Mouse (Mus musculus): ENCODE measurements around the gene Kif5a. TPM values are rescaled to one million over a fixed set of nuclear protein-coding genes. Genes with fewer than 3 reads are reported as not detected.
A peak's percentile ranks its signal among the peaks of the same experiment; 100 is the strongest.

Kif5a gene
- polyA plus RNA-seq, 1 experiment, result 3.7 TPM

DNA sequence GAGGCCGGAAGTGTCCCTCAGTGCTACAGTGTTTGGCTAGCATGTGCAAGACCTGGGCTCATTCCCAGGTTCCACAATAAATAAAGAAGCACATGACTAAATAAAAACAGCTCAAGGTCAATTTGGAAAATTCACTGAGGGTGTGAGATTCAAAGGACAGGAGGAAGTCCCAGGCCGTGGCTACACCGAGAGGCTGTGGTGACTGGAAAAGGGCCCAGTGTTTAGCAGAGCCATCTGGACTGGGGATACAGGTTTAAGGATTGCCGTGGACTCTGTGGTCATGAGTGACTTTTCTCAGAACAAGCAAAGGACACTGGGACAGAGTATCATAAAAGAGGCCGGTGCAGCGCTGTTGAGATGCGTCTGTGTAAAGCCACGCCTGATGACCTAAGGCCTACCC lies 49.9 kb downstream of the Kif5a start:
- 79% methylated on average over 8 of the region's 8 CpGs for WGBS
- no peaks in the 10 kb centered on the region for H3K36me3 ChIP-seq (ENCODE audit: control insufficient read depth, insufficient read depth, low read length)
- TF ChIP-seq POLR2A (IDR thresholded peaks at IDR 0.05; ENCODE audit: low read depth, low read length) (no peak), CTCF (conservative IDR thresholded peaks at IDR 0.05; ENCODE audit: insufficient read depth, insufficient read length, low read depth, low read length) (no peak)
- no peak overlapping the region for H3K4me3 ChIP-seq (ENCODE audit: insufficient read depth, low read depth, low read length)
- H3K27me3 ChIP-seq (replicated peaks; ENCODE audit: control insufficient read depth, insufficient read depth, low read length), result no peaks in the 10 kb centered on the region
- peak overlapping the region; percentile 19; the same call in 1 of the 2 replicates for H3K27ac ChIP-seq (ENCODE audit: insufficient read depth, low read depth, low read length)
- H3K4me1 ChIP-seq (ENCODE audit: control insufficient read depth, insufficient read depth, low read length), result peaks cover 8% of the 10 kb centered on the region; the same call in 1 of the 2 replicates
- no peak for DNase-seq

DNA sequence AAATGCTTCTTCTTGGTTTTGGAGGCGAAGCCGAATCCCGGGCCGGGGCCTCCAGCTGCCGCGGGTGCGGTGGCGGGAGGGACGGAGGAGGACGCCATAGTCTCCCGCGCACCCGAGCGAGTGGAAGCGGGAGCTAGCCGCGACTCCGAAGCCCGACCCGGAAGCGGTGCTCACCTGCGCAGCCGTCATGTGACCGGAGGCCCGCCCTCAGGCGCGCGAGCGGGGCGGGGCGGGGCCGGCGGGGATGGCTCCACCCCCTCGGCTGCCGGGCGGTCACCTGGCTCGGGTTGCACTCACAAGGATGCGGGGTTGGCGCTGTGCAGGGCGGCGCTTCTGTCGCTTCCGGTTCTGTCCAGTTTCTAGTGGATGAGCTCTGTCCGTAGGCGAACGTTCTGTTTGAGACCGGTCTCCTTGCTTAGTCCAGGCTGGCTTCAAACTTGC lies 51.7 kb downstream of the Kif5a start, which contains the start of gene Pip4k2c:
Pip4k2c (minus strand) TSS at position 172 of the 441 bp plus-strand sequence.
- no peak for TF ChIP-seq CTCF (conservative IDR thresholded peaks at IDR 0.05; ENCODE audit: insufficient read depth, insufficient read length, low read depth, low read length)
- TF ChIP-seq POLR2A (IDR thresholded peaks at IDR 0.05; ENCODE audit: low read depth, low read length), result peak; percentile 46
- H3K27ac ChIP-seq (ENCODE audit: insufficient read depth, low read depth, low read length), result peak within 1 kb of the TSS; percentile 77
- WGBS, result under 1% methylated on average over 47 of the region's 47 CpGs
- H3K4me3 ChIP-seq (ENCODE audit: insufficient read depth, low read depth, low read length), result peak within 1 kb of the TSS; percentile 59
- no peaks in the 10 kb centered on the region for H3K36me3 ChIP-seq (ENCODE audit: control insufficient read depth, insufficient read depth, low read length)
- peaks cover 8% of the 10 kb centered on the region; the same call in 1 of the 2 replicates for H3K4me1 ChIP-seq (ENCODE audit: control insufficient read depth, insufficient read depth, low read length)
- no peaks in the 10 kb centered on the region for H3K27me3 ChIP-seq (replicated peaks; ENCODE audit: control insufficient read depth, insufficient read depth, low read length)
- peak; percentile 97 for DNase-seq

DNA sequence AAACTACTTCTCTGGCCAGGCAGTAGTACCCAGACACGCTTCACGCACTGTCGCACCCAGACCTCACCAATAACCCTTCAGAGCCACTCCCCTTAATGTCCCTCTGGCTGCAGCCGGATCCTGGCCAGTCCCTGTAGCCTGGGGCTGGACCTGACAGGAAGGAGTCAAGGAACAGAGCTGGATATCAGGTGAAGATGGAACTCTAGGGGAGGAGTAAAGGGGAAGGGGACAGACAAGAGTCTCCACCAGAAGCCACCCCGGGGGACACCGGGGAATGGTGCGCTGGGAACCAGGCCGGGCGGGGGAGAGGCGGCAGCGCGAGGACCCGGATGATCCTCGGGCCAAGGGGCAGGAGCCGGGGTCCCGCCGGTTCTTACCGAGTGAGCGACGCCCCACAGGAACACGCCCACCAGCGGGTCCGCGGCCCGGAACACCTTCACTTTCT lies 52.2 kb downstream of the Kif5a start:
- Histone ChIP-seq H3K27ac (ENCODE audit: insufficient read depth, low read depth, low read length) (peak overlapping the region; percentile 77), H3K4me1 (ENCODE audit: control insufficient read depth, insufficient read depth, low read length) (peaks cover 8% of the 10 kb centered on the region; the same call in 1 of the 2 replicates), H3K4me3 (ENCODE audit: insufficient read depth, low read depth, low read length) (peak overlapping the region; percentile 59), H3K36me3 (ENCODE audit: control insufficient read depth, insufficient read depth, low read length) (no peaks in the 10 kb centered on the region), H3K27me3 (replicated peaks; ENCODE audit: control insufficient read depth, insufficient read depth, low read length) (no peaks in the 10 kb centered on the region)
- peak; percentile 94 for DNase-seq
- TF ChIP-seq POLR2A (IDR thresholded peaks at IDR 0.05; ENCODE audit: low read depth, low read length), result no peak
- no peak for TF ChIP-seq CTCF (conservative IDR thresholded peaks at IDR 0.05; ENCODE audit: insufficient read depth, insufficient read length, low read depth, low read length)
- WGBS, result under 1% methylated on average over 25 of the region's 25 CpGs

DNA sequence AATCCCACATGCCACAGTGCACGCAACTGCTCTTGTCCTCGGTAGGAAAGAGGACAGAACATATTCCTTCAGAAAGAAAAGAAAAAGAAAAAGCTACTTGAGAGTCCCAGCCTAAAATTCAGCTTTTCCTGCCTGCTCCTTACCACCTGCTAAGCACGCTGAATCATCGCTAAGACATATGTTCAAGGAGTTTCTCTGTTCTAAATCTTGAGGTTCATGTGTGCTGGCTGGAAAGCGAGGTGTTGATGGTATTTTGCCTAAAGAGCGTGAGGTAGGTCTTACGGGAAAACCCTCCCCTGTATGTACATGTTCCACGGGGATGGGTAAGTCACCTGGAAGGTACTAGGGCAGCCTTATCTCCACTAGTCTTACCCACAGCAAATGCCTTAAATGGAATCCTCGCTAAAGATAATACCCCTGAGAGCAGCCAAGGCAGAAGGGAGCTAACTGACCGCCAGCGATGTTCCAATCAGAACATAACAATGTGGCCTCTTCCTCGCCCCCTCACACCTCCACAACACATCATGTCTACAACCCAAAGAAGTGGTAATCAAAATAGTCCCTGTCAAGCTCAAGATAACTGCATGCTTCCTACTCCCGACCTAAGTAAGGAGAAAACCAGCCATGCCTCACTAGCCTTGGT lies 53.1 kb downstream of the Kif5a start:
- Histone ChIP-seq H3K27ac (ENCODE audit: insufficient read depth, low read depth, low read length) (peak overlapping the region; percentile 77), H3K4me3 (ENCODE audit: insufficient read depth, low read depth, low read length) (peak overlapping the region; percentile 59), H3K27me3 (replicated peaks; ENCODE audit: control insufficient read depth, insufficient read depth, low read length) (no peaks in the 10 kb centered on the region), H3K4me1 (ENCODE audit: control insufficient read depth, insufficient read depth, low read length) (peaks cover 8% of the 10 kb centered on the region; the same call in 1 of the 2 replicates), H3K36me3 (ENCODE audit: control insufficient read depth, insufficient read depth, low read length) (no peaks in the 10 kb centered on the region)
- WGBS, result 72% methylated on average over 13 of the region's 13 CpGs
- DNase-seq, result no peak
- TF ChIP-seq POLR2A (IDR thresholded peaks at IDR 0.05; ENCODE audit: low read depth, low read length) (no peak), CTCF (conservative IDR thresholded peaks at IDR 0.05; ENCODE audit: insufficient read depth, insufficient read length, low read depth, low read length) (no peak)

DNA sequence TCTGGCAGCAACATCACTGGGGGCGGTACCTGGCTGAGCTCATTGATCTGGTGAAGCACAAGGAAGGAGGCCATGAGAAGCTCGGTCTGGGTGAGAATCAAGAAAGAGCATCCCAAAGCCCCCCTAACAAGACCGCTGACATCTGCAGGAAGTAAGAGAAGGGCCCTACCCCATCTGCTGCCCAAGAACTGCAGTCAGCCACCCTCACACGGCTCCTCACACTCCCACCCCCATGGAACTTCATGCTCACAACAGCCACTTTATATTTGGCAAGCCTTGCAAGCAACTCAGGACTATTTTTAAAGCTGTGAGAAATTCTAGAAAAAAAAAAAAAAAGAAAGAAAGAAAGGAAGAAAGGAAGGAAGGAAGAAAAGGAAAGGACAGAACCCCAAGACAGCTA lies 54.2 kb downstream of the Kif5a start:
- no peaks in the 10 kb centered on the region for H3K27me3 ChIP-seq (replicated peaks; ENCODE audit: control insufficient read depth, insufficient read depth, low read length)
- TF ChIP-seq CTCF (conservative IDR thresholded peaks at IDR 0.05; ENCODE audit: insufficient read depth, insufficient read length, low read depth, low read length) (no peak), POLR2A (IDR thresholded peaks at IDR 0.05; ENCODE audit: low read depth, low read length) (no peak)
- DNase-seq, result no peak
- H3K4me3 ChIP-seq (ENCODE audit: insufficient read depth, low read depth, low read length), result no peak overlapping the region
- H3K27ac ChIP-seq (ENCODE audit: insufficient read depth, low read depth, low read length), result no peak overlapping the region
- peaks cover 8% of the 10 kb centered on the region; the same call in 1 of the 2 replicates for H3K4me1 ChIP-seq (ENCODE audit: control insufficient read depth, insufficient read depth, low read length)
- H3K36me3 ChIP-seq (ENCODE audit: control insufficient read depth, insufficient read depth, low read length), result peaks cover 1% of the 10 kb centered on the region; the same call in 1 of the 2 replicates
- 67% methylated on average over 4 of the region's 4 CpGs for WGBS

DNA sequence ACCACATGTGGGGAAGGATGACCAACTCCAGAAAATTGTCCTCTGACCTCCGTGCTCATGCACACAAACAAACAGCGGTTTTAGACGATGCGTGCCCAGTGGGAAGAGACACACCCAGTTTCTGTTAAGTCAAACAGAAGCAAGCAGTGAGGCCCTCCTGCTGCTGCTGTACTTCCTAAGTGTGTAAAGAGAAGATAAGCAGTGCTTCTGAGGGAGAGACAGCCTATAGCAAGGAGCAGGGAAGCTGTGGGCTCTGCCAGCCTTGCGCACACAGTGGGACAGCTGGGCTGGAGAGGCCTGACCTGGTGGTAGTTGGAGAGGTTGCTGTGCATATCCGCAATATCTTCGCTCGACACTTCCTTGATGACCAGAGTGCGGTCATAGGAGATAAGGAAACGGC lies 57.8 kb downstream of the Kif5a start:
- Histone ChIP-seq H3K27ac (ENCODE audit: insufficient read depth, low read depth, low read length) (no peak overlapping the region), H3K4me1 (ENCODE audit: control insufficient read depth, insufficient read depth, low read length) (peaks cover 5% of the 10 kb centered on the region; the same call in 1 of the 2 replicates), H3K27me3 (replicated peaks; ENCODE audit: control insufficient read depth, insufficient read depth, low read length) (no peaks in the 10 kb centered on the region), H3K4me3 (ENCODE audit: insufficient read depth, low read depth, low read length) (no peak overlapping the region), H3K36me3 (ENCODE audit: control insufficient read depth, insufficient read depth, low read length) (peaks cover 3% of the 10 kb centered on the region)
- 81% methylated on average over 10 of the region's 10 CpGs for WGBS
- TF ChIP-seq CTCF (conservative IDR thresholded peaks at IDR 0.05; ENCODE audit: insufficient read depth, insufficient read length, low read depth, low read length), result no peak
- no peak for TF ChIP-seq POLR2A (IDR thresholded peaks at IDR 0.05; ENCODE audit: low read depth, low read length)
- no peak for DNase-seq

DNA sequence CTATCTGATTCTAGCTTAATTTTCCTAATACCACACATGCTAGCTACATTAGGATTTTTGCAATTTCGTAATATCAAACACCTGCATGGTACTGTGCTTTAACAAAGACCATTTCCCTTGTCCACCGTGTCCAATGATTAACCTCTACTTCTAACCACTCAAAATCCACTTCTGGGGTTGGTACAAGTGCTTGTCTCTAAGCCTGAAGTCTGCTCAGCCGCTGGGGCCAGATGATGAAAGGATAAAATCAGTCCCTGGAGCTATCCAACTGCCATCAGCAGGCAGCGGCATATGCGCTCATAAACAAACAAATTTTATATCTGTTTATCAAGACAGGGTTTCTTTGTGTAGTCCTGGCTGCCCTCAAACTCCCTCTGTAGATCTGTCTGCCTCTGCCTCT lies 58.6 kb downstream of the Kif5a start:
- no peak for DNase-seq
- TF ChIP-seq POLR2A (IDR thresholded peaks at IDR 0.05; ENCODE audit: low read depth, low read length), result no peak
- no peaks in the 10 kb centered on the region for H3K27me3 ChIP-seq (replicated peaks; ENCODE audit: control insufficient read depth, insufficient read depth, low read length)
- H3K4me1 ChIP-seq (ENCODE audit: control insufficient read depth, insufficient read depth, low read length), result no peaks in the 10 kb centered on the region
- H3K36me3 ChIP-seq (ENCODE audit: control insufficient read depth, insufficient read depth, low read length), result peaks cover 3% of the 10 kb centered on the region
- WGBS, result 85% methylated on average over 5 of the region's 5 CpGs
- no peak overlapping the region for H3K27ac ChIP-seq (ENCODE audit: insufficient read depth, low read depth, low read length)
- no peak overlapping the region for H3K4me3 ChIP-seq (ENCODE audit: insufficient read depth, low read depth, low read length)
